Mouse (Mus musculus): Measurements from ENCODE around the gene Asb1.

Gene Asb1

DNA sequence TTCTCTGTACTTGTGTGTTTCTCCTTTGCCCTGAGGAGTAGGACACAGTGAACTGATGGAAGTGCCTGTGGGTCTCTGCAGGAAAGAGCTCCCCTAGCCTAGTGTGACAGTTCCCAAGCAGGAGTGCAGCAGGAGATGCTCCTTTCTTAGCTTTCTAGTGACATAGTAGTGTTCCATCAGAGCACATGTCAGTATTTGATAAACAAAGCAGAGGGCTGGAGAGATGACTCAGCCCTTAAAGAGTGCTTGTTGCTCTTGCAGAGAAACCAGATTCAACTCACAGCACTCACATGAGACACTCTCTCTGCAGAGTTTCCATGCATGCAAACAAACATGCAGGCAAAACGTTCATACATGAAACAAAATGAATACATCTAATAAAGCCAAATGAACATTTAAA lies 4.9 kb downstream of the Asb1 start:
- DNase-seq (ENCODE audit: low spot score in 2 of 2) = no peak

DNA sequence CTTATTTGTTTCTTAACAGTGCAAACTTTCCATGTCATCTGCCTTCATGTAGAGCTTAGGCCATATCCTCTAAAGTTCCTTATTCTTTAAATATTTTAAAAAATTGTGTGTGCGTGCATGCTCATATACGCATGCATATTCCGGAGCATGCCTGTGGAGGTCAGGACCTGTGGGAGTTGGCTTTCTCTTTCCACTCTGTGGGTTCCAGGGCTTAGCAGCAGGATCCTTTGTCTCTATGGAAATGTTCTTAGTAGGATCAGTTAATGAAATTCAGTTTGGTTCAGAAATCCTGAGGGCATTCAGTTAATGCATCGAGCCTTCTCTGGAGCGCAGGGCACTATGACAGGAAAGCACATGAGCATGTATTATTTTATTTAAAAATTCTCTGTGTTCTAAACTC lies 7.2 kb downstream of the Asb1 start:
- no peak for DNase-seq (ENCODE audit: low spot score in 2 of 2)

DNA sequence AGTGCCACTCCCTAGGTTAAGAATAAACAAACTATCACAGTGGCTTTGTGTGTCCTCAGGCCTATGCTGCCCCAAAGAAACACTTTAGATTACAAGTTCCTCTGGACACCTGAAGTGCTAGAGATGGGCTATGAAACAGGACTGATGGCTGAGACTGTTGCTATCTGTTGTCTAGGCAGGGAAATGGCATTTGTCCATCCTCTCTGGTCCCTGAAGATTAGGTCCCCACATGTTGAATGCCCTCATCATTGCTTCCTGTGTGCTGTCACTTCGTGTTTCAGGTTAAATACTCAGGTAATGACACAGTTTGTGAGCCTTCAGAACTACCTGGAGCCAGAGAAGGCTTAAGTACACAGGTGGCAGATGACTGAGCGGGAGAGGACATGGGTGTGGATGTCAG lies 8.7 kb downstream of the Asb1 start:
- DNase-seq (ENCODE audit: low spot score in 2 of 2) = no peak

DNA sequence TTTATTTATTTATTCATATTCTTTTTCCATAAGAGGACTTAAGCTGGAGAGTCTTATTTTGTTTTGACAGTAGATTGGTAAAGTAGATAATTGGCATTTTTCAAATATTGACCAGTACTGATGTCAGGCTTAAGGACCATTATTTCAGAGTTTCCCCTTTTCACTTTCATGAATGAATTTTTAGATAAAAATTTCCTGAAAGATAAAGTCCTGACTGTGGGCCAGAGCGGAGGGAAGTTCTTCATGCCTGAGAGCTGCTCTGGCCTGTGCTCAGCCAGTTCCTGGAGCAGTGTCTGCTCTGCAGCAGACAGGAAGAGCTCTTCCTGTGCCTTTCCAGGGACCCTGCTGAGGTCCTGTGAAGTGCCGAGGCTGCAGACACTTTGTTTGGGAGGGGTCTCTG lies 16.8 kb downstream of the Asb1 start:
- no peak for DNase-seq (ENCODE audit: low spot score in 2 of 2)

DNA sequence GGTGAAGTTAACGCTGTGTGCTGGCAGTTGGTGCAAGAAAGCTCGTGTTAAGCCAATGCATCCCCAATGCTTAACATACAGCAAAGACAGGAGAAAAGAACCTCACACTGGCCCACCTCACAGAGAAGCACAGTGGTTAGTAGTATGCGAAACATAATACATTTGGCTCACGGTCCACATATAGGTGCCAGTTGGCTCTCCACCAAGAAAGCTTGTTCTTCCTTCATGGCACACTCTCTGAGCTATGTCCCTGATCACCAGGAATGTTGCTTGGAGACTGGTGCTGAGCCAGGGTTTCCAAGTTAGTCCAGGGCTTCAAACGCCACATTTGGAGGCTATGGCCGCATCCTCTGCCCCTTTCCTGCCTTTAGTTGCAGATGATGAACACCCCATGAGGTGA lies 20.9 kb downstream of the Asb1 start:
- DNase-seq (ENCODE audit: low spot score in 2 of 2) = no peak

DNA sequence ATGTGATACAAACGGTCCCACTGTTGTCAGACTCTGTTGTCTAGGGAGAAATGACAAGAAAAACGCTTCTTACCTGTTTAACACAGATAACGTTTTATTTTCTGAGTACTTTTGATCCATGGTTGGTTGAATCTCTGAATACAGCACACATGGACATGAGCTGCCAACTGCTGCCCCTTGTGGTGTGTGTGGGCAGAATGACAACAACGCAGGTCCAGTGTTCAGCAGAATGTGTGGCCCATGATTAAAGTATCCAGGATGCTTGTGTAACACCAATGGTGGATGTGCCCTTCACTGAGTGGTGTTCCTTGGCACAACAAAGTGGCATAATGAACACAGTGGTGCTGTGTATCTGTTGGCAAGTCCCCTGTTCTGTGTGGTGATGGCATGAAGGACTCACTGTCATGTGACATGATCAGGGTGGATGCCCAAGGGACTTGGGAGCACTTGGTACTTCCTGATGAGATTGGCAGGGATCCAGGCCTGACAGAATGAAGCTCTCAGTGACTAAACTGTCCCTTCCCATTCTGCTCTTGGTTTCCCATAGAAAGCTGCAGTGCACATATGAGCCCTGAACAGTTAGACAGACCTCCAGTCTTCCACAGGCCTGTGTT lies 22.7 kb downstream of the Asb1 start:
- DNase-seq (ENCODE audit: low spot score in 2 of 2) = no peak

DNA sequence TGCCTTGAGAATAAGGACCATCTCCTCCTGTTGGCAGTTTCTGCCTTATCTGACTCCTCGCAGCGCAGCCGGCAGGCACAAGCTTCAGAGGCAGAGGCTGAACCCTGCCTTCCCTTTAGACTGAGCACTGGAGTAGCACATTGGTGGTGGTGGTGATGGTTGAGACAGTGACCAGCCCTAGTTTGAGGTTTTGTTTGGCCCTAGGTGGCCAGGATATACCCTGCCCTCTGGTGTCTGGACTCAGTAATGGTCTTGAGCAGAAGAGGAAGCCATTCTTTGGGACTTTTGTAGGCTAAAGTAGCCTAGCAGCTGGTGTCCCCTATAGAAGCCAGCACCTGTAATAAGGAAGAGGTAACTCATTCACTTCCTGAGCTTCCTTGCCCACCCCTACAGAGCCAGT lies 23.7 kb downstream of the Asb1 start:
- DNase-seq (ENCODE audit: low spot score in 2 of 2) = no peak

DNA sequence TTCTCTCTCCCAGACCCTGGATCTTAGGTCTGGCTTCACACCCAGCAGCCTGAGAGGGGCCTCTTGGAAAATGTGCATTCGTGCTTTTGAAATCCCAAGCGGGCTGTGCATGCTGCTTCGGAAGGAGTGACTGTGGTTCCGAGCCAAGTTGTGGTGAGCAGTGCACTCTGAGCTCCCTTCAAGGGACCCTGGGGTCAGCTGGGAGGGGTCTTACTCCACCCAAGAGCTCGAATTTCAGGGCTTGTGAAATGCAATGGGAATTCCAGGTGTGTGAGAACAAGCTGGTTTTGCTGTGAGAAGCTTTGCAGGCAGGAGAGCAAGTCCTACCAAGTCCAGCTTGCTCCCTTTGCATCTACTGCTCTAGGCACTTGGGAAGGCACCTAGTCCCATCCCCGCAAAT lies 24.3 kb downstream of the Asb1 start:
- DNase-seq (ENCODE audit: low spot score in 2 of 2) = no peak

DNA sequence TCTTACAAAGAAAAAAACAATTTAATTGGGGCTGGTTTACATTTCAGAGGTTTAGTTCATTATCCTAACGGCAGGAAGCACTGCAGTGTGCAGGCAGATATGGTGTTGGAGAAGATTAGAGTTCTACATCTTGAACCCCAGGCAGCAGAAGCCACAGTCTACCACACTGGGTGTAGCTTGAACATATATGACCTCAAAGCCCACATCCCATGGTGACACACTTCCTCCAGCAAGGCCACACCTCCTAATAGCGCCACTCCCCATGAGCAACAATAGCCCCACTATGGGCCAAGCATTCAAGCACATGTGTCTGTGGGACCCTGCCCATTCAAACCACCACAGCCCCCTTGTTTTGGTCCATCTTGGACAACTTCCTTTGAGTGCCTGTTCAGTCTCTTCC lies 26.9 kb downstream of the Asb1 start:
- DNase-seq (ENCODE audit: low spot score in 2 of 2) = no peak

DNA sequence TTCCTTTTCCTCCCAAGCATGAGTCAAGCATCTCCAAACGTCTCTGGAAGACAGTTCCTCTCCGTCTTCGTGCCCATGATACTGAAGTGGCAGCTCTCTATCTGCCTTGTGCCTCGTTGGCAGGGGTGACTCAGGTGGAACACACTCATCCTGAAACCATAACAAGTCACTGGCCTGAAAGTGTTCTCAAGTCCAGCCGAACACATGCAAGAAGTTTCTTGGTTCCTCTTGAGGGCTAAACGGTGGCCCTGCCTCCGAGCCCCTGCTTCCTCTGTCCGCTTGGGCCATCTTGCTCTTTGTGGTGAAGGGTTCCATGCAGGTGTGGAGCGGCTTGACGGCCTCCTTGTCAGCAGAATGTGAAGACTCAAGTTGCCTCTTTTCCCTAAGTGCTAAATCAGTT lies 32.1 kb downstream of the Asb1 start:
- DNase-seq (ENCODE audit: low spot score in 2 of 2) = no peak

DNA sequence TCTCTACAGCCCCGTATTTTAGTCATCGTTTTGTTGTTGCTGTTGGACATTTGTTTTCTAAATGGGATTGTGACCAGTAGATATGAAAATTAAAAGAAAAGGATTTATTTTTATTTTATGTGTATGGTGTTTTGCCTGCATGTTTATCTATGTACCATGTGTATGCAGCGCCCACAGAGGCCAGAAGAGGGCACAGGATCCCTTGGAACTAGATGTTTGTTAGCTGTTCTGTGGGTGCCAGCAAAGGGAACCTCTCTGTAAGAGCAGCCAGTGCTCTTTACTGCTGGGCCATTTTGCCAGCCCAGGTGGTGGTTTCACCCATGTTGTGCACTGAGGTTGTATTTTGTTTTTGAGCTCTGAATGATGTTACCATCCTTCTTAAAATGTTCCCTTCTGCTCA lies 33.9 kb downstream of the Asb1 start:
- peak in 1 of 2 experiments; percentile 16 for DNase-seq (ENCODE audit: low spot score in 2 of 2)

DNA sequence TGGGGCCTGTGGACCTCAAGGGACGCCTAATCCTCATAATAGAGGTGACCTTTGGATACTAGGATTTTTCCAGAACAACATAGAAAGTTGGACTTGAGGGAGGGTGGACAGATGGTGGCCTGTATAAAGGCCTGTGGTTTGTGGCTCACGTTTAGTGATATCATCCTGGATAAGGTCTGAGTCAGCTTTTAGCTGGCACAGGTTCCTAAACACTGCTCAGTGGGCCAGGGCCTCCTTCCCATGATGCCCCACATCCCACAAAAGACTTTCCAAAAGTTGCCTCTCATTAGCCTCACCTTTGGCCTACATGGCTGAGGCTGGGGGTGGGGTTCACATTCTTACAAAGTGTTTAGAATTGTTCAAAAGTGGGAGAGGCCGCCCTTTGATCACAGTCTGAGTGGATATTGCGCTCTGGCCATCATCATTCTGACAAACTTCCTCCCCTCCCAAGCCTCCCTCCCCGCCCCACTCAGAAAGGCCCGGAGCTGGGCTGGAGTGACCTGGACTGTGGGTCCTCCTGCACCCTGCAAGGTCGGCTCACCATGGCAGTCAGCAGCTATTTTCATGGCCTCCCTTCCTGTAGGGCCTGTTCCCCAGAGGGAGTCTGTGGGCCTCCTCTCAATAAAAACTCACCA lies 37.7 kb downstream of the Asb1 start:
- no peak for DNase-seq (ENCODE audit: low spot score in 2 of 2)

DNA sequence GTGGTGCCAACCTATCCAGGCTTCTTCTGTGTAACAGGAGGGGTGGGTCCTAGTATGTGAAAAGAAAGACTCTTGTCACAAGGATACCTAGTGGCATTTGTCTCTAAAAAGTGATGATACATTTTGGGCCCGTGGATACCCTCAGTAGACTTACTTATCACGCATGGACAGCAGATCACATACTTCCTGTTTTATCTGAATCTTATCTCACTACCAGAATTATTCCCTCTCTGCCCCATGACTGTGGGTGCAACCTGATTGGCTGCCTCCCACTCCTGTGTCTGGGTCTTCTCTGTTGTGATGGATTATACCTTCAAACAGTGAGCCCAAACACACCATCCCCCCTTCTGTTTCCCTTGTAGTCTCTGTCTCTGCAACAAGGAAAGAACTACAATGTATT lies 40.2 kb downstream of the Asb1 start:
- no peak for DNase-seq (ENCODE audit: low spot score in 2 of 2)

DNA sequence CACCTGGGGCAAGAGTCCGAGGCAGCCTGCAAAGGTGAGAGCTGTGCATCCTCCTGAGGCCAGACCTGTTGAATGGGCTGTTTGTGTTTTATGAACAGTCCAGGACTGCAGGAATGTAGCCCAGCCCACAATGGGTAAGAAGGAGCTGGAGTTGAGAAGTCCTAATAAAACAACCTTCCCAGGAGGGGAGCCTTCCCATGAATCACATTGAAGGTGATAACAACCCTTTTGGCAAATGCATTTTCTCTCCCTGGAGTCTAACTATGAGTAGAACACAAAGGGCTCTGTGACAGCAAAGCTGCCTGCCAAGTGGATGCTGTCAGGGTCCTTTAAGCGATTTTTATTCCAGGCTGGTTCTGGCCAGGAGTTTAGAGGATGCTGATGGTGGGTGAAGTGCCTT lies 40.9 kb downstream of the Asb1 start:
- no peak for DNase-seq (ENCODE audit: low spot score in 2 of 2)

DNA sequence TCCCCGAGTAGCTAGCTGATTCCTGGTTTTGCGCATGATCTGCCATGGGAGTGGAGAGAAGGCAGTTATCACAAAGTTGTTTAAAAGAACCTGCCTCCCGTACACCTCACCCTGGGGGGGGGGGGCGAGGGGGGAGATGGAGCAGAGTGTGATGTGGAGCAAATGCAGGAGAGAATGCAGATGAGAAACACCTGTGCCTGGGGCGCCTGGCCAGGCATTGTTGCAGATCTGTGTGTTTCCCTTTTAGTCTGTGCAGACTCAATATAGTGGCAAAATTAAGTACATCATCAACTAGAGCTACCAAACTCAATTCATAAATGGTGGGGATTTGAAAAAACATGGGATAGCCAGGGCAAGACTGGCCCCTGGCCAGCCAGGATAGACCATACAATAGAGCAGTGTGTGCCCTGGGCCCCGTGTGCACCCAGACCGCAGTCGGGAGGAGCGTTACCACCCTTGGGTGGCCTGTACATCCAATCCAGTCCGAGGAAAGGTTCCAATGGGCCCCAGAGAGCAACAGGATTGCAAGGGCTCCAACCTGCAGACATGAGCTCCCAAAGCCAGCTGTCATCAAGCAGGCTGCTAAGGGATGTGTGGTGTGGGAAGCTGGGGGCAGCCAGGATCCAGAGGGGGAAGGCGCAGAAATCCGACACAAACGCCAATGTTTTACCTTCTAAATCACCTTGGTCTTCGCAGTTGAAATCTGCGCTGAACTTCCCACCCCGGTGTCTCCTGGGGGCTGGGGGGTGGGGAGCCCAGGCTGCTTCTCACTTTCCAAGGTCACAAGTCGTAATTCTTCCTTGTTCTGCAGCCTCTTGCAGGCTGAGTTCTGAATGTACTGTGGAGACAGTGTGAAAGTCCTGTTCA lies 44.9 kb downstream of the Asb1 start:
- no peak for DNase-seq (ENCODE audit: low spot score in 2 of 2)

DNA sequence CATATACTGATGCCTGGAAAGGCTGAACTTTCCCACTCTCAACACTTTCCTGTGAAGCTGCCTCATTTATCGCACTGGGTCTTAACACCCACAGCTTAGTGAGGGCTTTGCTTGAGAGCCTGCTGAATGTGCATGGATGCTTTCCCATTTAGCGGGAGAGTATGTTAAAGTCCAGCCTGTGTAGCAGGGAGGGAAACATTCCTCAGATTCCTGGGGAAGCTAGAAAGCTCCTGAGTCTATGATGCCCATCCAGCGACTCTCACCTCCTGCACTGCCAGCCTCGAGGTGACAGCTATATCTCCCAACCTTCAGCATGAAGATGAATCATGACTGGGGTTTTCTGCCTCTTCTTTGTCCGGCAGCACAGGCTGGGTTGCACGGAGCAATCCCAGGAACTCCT lies 49.4 kb downstream of the Asb1 start:
- DNase-seq (ENCODE audit: low spot score in 2 of 2) = no peak

DNA sequence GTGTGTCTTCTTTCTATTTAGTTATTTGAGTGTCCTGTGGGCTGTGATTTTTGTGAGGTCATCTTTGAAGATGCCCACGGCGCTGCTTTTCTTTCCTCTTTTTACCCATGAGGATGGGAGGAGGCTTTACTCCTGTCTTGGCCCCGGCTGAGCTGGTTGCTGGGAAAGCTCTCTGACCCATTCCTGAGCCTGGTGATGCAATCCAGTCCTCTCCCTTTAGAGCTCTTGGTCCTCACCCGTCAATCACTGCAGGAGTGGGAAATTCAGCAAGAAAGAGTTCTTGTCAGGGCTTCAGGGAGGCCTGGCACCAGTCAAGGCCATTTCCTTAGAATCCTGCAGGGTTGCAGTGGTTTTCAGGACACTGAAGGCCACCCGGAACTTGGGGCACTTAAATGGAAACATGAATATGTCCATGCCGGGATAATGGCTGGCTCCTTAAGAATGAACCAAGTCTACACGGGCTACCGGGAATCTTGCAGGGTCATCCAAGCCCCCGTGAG lies 55.2 kb downstream of the Asb1 start:
- no peak for DNase-seq (ENCODE audit: low spot score in 2 of 2)

DNA sequence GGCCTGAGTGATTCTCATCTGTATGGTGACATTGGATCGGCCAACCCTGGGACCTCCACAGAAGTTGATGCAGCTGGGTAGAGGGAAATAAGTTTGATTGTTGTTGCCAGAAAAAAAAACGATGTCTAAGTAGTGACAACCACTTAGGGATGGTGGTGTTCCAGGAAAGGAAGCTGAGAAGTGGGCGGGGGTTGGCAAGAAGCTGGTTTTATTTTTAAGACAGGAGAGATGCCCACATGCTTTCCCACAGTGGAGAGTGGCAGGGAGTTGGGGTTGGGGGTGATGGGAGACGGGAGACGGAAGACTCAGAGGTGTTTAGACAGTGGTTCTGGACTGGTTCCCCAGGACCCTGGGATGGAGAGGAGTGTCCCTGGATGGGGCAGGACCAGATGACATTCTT lies 57.3 kb downstream of the Asb1 start:
- no peak for DNase-seq (ENCODE audit: low spot score in 2 of 2)

DNA sequence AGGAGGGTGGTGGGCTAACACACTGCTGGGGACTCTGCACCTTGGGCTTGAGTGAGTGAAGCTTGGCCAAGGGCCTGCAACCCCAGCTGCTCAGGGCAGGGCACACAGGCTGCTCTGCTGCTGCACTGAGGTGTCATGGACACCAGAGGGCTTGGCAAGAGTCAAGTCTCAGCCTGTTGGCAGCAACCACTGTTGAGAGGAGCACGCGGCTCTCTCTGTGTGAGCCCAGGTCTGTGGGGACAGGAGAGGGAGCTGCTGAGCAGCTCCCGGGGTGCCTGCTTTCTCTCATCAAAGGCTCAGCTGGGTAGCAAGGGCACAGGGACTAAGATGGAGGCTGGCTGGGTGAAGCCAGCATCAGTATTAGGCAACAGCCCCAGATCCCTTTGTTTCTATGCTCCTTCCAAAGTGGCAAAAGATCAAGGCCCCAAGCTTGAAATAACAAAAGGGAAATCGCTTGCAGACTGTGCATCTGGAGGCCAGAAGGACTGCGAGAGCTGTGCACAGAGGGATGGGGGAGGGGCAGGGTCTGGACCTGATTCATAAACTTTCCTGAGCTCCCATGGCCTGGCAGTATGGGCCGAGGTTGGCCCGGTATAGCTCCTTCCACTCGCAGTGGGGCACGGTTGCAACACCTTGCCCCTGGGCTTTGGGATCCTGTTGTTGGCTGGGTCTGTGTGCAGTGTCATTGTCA lies 60.5 kb downstream of the Asb1 start:
- peak; percentile 31 to 64 for DNase-seq (ENCODE audit: low spot score in 2 of 2)

DNA sequence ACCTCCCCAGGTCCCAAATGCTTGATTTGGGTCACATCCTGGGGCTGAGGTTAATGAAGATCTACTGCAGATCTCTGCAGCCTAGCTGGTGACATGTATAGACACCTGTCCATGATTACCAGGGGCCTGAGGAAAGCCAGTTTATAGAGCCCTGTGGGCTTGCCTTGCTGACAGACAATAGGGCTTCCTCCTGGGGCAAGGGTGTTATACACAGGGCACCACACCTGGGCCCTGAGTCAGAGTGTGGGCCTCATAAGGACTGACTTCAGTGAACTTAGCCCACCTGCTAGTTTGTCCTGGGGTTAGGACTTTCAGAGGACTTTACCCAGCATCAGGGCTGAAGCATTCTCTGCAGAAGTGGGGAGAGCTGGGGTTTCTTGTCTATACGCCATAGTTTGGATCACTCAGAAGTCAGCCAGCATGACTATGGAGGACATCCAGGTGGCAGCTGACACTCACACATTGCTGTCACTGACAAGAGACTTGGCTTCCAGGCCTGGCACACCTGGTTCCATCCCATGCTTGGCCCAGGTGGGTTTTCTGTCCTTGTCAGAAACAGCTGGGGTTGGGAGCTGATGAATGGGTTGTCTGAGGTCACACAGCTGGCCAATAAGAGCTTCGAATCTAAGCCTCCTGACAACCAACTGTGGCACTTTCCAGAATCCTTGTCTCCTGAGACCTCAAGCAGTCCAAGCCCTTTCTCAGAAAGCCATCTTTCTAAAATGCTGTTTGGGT lies 61.2 kb downstream of the Asb1 start:
- DNase-seq (ENCODE audit: low spot score in 2 of 2) = peak in 1 of 2 experiments; percentile 13

DNA sequence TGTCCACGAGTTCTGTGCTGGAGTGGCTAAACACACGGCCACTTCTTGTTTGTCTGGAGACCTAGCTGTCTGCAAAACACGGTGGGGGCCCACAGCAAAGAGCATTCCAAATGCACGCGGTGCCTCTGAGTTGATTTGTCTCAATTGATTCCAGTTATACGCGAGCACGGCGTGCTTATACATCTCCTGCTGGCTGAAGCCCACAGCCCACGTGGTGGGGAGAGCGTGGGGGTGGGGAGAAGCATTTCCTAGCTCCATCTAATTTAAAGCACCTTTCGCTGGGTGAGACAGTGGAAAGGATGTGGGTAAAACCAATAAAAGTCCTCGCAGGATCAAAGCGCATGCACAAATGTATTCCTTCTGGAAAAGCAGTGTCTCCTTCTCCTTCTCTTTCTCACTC lies 65.3 kb downstream of the Asb1 start:
- DNase-seq (ENCODE audit: low spot score in 2 of 2) = no peak

DNA sequence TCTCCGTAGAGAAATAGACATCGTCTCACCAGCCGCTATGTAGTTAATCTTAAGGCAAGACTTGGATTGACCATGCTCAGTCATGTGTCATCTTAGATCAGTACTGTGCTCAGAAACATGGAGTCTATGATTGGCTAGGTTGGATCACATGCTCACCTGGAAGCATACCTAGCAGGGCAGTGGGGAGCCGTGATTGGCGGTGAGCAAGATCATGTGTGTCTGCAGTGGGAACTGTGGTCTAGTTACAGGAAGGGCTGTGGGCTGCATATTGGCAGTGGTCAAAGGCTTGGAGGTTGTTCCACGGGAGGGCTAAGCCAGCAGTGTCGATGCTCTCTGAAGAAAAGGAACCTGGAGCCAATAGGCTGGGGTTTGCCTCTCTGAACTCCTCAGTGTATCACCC lies 66.4 kb downstream of the Asb1 start:
- DNase-seq (ENCODE audit: low spot score in 2 of 2) = no peak

Data from heart, adult 9 months (tissue).